Mouse (Mus musculus) cerebellum, adult 9-10 months (tissue): ENCODE measurements around the gene Atp8b3.

Source experiments
- DNase-seq: peaks from one replicate; pipeline ENCODE4 v3.0.0; 2022

Atp8b3 gene

DNA sequence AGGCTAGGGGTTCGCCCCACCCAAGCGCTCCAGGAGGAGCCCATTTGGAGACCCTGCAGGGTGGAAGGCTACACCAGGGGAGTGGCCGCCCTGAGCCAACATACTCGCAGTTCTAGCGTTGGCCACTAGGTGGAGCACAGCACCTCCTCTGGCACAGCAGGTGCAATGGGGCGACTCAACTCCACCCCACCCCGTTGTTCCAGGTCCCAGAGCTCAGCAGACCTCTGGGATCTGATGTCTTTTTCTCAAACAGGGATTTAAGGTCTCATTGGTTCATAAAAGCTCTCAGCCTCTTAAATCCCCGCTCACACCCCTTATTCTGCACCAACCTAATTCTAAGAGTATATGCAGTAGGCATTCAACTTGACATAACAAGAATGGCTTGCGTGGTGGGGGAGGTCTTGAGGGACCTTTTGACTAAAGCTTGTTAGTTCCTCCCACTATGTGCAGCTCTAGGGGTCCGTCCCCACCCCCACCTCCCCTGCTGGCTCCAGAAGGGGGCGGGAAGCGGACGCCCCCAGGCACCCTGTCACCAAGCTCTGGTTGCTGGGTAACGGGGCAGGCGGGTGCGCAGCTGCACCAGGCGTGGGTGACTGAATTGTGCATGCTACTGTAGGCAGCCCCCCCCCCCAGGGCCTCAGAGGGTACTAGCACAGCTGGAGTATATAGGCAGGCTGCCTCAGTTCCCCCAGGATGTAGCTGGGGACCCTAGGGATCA lies 27.6 kb upstream of the Atp8b3 start:
- peak; percentile 91 for DNase-seq

DNA sequence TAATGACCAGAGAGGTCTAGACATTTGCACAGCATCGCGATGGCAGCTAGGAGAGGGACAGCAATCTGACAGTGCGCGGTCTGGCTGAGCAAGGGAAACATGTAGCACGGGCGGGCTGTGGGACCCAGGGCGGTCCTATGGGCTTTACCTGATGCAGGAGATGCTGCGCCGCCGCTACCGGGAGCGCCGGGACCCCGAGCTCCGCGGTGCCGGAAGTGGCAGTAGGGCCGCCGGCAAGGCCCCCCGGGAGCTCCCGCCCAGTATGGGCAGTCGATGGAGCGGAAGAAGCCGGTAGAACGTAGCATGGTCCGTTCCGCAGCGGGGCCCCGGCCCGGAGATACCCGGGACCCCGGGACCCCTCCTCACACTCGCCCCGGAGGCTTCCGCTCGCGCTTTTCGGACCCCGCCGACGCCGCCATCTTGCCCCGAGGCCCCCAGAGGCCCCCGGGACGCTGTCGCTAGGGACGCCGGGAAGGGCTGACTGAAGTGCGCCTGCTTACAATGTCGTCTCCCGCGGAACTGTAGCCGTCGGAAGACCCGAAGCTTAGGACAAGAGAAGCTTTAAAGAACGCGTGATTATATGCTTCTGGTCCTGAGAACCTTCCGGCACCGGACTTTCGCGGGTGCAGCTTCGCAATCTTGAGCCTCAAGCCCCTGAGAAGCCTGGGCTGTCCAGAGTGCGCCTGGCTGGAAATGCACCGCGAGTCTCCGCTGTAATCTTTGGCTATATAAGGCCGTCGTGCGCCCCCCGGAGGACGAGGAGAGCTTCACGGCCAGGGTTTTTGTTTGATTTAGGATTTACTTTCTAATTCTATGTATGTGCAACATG lies 22.4 kb upstream of the Atp8b3 start, which contains the start of gene Rexo1:
Rexo1 (minus strand) TSS at position 445 of the 829 bp plus-strand sequence.
- peak; percentile 95 for DNase-seq

DNA sequence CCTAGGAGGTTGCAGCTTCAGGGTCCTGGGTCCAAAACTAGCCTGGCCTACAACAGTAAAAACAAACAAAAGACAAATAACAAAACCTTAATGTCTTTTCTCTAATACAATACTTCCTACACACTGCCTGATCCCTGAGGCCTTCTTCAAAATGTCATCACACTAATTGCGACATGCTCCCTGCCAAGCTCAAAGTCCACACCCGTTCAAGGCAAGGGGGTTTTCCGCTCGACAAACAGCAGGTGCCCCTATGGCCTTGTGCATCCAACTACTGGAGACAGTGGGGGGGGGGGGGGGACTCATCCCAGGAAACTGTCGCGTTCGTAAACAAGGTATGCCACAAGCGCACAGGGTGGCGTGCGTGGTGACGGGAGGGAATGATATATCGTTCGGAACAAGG lies 21.7 kb upstream of the Atp8b3 start:
- DNase-seq: no peak

DNA sequence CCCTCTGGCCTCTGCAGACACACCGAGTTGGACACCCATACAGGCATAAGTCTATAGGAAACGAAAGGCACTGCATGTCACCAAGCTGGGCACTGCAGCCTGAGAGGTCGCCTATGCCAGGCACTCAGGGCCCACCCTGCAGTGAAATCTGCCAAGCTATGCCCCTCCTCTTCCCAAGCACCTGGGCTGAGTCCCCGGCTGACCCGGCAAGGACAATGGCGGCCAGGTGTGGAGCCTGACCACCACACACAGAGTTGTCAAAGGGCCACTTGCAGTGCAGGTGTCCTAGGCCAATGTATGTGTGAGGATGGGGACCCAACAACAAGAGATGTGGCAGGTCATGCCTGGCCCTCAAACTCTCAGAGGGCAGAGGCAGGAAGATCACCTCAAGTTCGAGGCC lies 20.5 kb upstream of the Atp8b3 start:
- peak; percentile 40 for DNase-seq

DNA sequence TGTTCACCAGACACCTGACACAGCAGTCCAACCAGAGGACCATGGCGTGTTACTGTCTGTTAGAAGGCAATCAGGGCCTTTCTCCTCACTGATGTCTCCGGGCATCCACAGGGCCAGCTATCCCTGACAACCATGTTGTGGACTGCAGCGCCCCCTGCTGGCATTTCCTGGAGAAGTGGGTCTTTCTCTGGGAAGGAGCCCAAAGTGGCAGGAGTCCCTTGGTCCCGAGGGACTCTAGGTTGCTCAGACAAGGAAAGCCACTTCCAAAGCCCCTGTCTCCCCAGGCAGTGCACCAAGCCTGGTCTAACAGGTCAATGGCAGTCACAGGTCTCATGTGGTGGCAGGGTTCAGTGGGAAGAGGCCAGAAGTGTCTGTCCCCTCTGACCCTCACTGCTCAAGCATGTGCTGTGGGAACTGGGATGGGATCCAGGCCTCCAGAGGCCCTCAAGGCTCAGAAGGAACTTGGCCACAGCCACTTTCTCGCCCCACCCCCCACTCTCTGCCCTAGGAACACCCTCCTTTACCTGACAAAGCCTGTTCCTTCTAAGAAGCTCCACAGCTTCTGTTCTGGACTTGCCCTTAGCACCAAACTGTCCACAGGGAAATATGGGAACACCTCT lies 18.5 kb upstream of the Atp8b3 start:
- peak; percentile 83 for DNase-seq

DNA sequence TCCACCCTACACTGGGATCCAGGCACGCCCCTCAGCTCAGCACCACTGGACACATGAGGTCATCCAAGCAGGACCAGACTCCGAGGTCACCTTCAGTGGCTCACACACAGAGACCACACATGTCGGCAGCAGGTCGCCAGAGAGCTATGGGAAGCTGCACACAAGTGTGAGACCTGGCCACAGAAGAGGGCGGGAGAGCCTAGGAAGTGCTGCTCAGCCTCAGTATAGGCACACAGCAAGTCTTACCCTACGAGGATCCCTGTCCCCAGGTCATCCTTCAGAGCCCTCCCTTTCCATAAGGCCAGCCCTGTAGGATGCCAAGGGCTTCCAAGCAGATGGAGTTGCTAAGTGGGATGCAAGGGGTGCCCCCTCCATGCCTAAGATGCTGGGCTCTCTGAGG lies 15.1 kb upstream of the Atp8b3 start:
- DNase-seq: no peak

DNA sequence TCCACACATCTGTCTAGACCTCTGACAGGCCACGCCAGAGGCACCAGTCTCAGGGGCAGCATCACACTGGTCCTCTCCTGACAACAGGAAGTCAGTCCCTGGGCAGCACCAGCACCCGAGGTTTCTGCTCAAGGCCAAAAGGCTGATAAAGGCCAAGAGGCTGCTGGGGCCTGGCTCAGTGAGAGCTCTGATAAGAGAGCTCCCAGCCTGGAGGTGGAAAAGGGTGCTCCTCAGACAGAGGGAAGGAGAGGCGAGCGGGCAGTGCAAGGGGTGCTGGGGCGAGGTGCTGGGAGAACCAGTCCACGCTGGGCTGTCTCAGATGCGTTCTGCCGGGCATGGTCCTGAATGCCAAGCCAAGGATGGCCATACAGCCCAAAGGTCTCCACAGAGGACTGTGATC lies 14.7 kb upstream of the Atp8b3 start:
- no peak for DNase-seq

DNA sequence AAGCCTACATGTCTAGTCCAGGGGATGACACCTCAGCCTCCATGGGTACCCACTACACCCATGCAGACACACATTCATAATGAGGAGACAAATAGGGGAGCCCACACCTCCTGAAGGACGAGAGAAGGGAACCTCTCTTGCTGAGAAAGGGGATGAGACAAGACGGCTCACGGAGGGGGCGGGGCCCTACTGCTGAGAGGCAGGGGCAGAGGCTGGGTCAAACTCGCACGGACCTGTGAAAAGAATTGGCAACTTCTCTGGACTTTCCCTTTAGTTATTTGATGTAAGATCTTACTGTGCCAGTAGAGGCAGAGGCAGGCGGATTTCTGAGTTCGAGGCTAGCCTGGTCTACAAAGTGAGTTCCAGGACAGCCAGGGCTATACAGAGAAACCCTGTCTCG lies 13.4 kb upstream of the Atp8b3 start:
- DNase-seq: no peak

DNA sequence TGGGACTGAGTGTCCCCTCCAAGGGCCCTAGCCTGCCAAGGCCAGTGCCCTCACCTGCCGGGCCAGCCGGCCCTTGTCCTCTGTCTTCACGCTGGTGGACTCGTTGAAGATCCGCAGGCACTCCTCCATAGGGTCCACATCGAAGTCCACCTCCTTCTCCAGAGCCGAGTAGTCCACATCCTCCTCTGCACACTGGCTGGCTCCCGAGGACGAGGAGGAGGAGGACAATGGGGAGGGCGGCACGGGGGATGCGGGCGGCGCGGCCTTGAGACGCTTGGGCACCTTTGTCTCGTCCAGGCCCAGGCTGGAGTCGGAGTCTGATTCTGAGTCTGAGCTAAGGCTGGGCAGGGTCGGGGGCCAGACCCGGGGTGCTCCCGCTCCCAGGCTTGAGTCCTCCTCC lies 10.4 kb upstream of the Atp8b3 start:
- DNase-seq: no peak

DNA sequence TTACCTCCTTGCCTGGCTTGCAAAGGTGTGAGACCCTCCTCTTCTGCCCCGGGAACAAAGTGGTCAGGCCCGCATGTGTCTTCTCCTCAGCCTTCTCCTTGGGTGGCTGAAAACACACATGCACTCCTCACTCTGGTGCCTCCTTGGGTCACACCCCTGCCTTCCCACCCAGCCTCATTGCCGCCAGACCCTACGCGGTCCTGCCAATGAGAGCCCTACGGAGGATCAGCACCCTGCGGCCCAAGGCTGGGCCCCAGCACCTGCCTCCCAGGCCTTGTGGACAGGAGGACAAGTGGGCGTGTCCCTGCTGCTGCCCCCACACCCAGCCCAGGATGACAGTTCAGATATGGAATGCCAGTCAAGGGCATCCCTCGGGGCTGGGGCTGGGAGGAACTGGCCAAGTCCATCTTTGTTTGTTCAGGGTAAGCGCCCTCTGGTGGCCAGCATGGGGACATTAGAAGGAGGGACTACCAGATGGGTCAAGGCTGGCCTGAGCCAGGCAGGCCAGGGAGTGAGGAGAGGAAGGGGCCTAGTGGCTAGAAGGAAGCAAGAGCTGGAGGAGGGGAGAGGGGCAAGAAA lies 9.6 kb upstream of the Atp8b3 start:
- DNase-seq: peak; percentile 67

DNA sequence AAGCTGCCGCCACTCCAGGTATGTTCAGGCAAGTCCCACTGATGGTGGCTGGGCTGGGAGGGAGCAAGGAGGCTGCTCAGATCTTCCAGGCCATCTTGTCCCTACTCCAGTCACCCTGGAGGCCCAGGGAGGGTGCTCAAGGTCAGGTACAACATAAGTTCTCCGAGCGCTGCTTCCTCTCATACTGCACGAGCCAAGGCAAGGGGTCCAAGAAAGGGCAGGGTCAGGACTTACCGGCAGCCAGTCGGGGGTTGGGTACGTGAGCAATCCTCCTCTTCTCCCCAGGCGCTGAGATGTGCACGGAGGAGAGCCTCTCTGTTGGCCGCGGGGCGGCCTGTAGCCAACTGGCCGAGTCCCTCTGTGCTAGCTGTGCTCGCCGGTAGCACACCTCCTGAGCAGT lies 8.6 kb upstream of the Atp8b3 start:
- DNase-seq: no peak

DNA sequence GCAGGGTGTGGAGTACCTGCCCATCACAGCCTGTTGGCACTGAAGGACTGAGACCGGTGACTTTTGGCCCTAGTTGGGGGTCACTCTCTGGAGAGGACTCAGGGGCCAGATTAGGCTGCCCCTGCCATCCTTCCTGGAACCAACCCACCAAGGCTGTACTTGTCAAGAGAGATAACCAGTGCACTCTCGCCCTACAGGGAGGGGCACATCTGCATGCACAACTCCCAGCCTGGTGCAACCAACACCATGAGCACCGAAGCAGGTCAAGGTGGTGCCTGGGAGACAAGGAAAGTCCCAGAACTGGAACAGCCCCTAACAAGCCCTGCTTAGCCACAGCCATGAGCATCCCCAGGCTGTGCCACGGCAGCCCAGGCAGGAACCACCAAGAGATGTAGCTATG lies 8.0 kb upstream of the Atp8b3 start:
- no peak for DNase-seq

DNA sequence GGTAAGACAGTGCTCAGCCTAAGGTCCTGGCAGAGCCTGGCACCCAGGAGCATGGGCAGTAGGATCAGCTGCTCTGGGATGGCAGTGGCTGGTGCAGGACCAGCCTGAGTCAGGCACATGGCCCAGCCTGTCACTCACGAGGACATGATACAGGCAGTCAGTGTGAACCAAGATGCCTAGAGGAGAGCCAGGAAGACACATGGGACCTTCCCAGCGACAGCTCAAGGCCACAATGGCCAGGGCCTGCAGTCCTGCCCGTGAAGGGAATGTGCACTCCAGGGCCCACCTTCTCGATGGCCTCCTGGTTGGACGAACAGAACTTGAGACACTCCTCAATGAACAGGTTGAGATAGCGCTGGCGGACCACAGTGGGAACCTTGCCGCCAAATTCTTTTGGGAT lies 6.7 kb upstream of the Atp8b3 start:
- DNase-seq: no peak

DNA sequence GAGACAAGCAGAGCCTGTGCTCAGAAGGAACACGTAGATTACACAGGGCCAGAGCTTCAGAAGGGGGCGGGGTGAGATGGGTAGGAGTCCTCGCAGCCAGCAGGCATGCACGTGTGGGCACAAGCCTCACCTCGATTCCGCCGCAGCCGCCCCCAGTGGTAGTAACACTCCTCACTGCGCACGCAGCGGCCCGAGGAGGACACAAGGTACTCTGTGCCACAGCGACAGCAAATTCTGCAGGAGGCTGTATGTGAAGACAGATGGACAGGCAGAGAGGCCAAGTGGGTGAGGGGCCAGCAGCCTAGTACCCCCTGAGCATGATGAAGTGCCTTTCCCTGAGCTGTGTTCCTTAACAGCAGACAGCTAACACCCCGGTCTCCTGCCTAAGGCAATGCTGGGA lies 4.9 kb upstream of the Atp8b3 start:
- DNase-seq: no peak

DNA sequence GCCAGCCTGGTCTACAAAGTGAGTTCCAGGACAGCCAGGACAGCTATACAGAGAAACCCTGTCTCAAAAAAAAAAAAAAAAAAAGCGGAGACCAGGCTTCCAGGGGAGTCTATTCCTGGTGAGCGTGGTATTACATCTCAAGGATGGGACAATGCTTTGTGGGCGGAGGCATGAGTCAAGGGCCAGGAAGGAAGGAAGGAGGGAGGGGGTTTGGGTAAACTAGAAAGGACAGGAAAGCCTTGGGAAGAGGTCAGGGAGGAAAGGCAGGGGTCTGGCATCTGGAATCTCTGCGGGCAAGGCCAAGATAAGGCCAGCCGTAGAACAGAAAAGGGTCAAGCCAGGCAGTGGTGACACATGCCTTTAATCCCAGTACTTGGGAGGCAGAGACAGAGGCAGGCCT lies 569 bp upstream of the Atp8b3 start:
- DNase-seq: no peak

DNA sequence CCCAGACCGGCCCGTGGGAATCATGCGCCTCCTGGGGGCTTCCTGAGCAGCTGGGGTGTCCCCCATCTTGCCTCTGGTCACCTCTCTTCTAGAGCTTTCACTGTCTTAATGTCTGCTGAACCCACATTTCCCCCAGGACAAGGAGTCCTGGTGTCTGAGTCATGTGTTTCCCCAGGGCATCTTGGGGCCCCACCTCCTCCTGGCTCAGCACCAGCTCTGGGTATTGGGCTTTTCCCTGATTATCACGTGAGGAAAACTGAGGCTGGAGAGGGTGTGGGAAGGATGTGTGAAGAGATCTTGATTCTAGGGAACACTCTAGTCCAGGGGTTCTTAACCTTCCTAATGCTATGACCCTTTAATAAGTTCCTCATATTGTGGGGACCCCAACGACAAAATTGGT lies 744 bp downstream of the Atp8b3 start:
- DNase-seq: no peak

DNA sequence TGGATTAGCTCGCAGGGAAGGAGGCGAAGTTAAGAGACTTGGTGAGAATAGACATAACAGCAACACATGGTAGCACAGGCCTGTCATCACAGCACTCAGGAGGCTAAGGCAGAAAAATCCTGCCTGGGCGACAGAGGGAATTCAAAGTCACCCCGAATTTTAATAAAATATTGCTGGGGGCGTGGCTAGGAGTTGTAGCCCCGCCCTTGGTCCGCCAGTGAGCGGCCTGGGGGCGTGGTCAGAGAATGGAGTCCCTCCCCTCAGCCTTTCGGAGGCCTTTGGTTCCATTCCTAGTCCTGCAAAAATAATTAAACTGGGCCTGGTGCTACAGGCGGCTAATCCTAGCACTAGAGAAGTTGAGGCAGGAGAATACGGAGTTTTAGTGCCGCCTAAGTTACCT lies 3.2 kb downstream of the Atp8b3 start:
- DNase-seq: no peak

DNA sequence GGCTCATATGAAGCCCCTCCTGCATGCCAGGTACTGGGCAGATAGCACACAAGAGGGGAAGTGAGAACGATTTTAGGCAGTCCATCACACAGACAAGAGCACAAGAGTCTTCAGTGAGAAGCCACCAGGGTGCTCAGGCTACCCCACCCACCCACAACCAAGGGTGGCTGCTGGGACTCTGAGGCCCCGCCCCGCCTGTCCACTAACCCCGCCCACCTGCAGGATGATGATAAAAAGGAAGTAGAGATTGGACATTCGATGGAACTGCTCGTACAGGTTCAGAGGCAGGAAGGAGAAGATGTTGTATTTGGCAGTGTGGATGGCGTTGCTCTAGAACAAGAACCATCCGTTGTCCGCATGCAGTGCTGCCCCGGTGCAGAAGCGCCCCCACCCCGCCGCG lies 3.9 kb downstream of the Atp8b3 start:
- DNase-seq: no peak

DNA sequence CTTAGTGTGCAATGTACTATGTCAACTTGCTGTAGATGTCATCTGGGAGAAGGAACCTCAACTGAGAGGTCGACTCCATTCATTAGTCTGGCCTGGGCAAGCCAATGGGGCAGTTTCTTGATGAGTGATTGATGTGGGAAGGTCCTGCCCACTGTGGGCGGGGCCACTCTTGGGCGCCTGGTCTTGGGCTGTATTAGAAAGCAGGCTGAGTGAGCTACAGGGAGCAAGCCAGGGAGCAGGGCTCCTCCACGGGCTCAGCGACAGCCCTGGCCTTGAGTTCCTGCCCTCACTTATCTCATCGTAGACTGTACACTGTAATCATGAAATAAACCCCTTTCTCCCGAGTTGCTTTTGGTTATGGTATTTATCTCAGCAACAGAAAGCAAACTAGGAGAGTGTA lies 5.2 kb downstream of the Atp8b3 start:
- DNase-seq: no peak

DNA sequence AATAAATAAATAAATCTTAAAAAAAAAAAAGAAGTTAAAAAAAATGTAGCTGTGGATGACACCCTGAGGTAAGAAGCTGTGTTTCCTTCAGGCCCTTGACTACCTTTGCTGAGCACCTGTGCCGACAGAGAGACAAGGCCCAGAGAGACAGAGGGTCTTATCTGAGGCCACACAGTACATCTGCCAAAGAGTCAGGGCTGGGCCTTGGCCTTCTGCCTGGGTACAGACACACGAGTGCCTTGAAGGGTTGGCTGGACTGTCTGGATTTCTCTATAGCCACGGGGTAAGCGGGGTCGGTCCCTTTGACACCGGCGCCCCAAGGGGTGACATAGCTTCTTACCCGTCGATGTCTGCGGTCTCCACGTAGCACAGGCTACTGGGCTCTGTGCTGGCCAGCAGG lies 6.1 kb downstream of the Atp8b3 start:
- DNase-seq: no peak

DNA sequence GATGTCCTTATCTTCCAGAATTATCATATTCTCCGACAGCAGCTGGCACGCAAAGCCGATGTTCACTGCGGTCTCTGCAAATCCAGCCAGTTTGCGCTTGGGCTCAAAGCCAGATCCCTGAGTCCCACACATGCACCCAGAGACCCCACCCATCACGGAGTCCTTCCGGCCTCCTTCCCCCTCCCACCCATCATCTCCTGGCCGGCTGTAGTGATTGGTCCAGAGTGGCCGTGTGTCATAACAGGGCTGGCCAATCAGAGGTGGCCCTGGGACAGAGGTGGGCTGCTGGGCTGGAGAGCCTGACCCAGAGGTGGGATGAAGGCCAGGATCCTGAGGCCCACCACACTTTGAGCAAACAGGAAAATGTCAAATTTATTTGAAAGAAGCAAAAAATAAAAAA lies 12.8 kb downstream of the Atp8b3 start:
- no peak for DNase-seq

DNA sequence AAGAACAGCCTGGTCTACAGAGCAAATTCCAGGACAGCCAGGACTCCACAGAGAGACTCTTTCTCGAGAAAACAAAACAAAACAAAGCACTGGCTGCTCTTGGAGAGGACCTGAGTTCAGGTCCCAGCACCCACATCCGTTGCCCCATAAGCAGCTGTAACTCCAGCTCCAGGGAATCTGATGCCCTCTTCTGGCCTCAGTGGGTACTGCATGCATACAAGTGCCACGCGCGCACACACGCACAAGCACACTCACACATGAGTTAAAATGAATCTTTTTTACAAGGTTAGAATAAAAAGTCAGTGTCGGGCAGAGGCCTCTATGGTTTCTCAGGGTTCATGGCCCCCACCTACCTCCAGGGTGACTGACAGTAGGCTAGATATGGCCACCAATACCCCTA lies 15.6 kb downstream of the Atp8b3 start:
- DNase-seq: no peak

DNA sequence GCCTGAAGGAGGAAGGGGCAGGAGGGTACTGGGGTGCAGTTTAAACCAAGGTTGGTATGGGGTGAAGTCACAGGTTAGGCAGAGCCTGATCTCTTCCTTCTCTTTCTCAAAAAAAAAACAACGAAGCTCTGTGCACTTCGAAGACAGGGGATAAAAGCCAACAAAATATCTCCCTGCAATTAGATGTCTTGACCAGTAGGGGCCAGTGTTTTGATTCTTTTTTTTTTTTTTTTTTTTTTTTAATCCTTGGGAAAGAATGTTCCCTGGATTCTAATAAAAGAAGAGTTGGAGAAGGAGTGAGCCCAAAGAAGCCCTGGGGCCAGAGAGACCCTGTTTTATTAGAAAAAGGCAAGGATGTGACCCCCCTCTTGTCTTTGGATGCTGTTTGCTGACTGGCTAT lies 19.6 kb downstream of the Atp8b3 start:
- no peak for DNase-seq

DNA sequence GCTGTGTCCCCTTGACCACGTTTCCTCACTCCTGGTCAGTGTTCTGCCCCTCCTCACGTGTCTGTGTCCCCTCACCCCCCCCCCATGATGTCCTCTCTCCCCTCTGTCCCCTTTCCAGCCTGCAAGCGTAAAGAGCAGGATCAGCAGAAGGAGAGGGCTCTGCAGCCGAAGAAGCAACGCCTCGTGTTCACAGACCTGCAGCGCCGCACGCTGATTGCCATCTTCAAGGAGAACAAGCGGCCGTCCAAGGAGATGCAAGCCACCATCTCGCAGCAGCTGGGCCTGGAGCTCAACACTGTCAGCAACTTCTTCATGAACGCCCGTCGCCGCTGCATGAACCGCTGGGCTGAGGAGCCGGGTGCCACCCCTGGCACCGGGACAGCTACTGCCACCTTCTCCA lies 25.2 kb downstream of the Atp8b3 start:
- DNase-seq: no peak
